8 mouse cellular contexts compared by ENCODE assay signal in the genomic region with DNA sequence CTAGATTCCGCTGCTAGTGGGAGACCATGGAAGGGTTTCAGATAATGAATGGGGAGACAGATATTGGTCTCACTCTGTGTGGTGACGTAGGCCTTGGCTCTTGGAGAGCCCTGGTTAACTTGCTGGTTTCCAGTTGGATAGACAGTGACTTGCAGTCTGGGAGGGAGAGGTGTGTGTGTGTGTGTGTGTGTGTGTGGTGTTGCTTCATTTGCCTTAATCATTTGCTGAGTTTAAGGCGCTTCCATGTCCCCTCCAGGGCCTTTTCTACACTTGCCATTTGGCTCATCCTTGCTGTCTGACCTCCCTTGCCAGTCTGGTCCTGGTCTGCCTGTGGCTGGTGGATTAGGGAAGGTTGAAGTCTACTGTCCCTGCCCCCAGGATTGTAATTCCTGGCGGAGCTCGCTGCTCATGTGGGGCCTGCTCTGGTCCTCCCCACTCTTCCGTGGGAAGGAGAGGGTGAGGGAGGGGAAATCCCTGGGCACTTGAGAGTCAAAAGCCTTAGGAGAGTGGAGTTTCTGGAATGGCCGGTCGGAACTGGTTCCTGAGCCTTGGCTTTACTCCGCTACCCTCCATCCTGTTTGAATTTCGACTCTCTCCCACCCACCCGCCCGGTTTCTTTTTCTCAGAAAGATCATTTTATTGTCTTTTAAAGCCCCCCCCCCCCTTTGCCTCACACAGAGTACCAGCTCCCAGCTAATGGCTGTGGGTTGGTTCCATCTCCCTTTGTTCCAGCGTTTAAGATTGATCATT. TPM values are rescaled to one million over a fixed set of nuclear protein-coding genes. Genes with fewer than 3 reads are reported as not detected.
A peak's percentile ranks its signal among the peaks of the same experiment; 100 is the strongest.
DNase-seq lines count a peak whose midpoint lies in the region; ATAC-seq lines count a peak whose summit lies in the region.

No protein-coding gene starts in this region.

- peak overlapping the region; percentile 99 for H3K27ac ChIP-seq in embryonic facial prominence, embryonic 15.5 days (replicated peaks)
- peak overlapping the region; percentile 99 for H3K27ac ChIP-seq in hindbrain, embryonic 16.5 days (ENCODE audit: low read depth, low read length)
- H3K27ac ChIP-seq in liver, embryonic 12.5 days: peak overlapping the region; percentile 97
- H3K27ac ChIP-seq in neural tube, embryonic 14.5 days (ENCODE audit: low read depth, low read length): peak overlapping the region; percentile 48; the same call in 1 of the 2 replicates

- H3K4me2 ChIP-seq in embryonic facial prominence, embryonic 15.5 days (replicated peaks): peak overlapping the region; percentile 80
- H3K4me2 ChIP-seq in hindbrain, embryonic 16.5 days (ENCODE audit: low read length): peak overlapping the region; percentile 87
- peak overlapping the region; percentile 86 for H3K4me2 ChIP-seq in liver, embryonic 12.5 days
- H3K4me2 ChIP-seq in neural tube, embryonic 14.5 days (ENCODE audit: low read depth, low read length): peak overlapping the region; percentile 100

- peaks cover 73% of the 10 kb centered on the region for H3K4me1 ChIP-seq in megakaryocyte, embryonic 14.5 days
- H3K4me1 ChIP-seq in embryonic facial prominence, embryonic 15.5 days: peaks cover 70% of the 10 kb centered on the region
- H3K4me1 ChIP-seq in hindbrain, embryonic 16.5 days (ENCODE audit: control insufficient read depth, insufficient read depth, low read depth, low read length): peaks cover 61% of the 10 kb centered on the region
- H3K4me1 ChIP-seq in liver, embryonic 12.5 days: peaks cover 74% of the 10 kb centered on the region
- H3K4me1 ChIP-seq in neural tube, embryonic 14.5 days (ENCODE audit: control insufficient read depth, insufficient read depth, low read length): peaks cover 58% of the 10 kb centered on the region

- H3K9ac ChIP-seq in embryonic facial prominence, embryonic 15.5 days: peak overlapping the region; percentile 98
- peak overlapping the region; percentile 98 for H3K9ac ChIP-seq in hindbrain, embryonic 16.5 days (ENCODE audit: low read depth, low read length)
- peak overlapping the region; percentile 98 for H3K9ac ChIP-seq in liver, embryonic 12.5 days
- H3K9ac ChIP-seq in neural tube, embryonic 14.5 days (replicated peaks; ENCODE audit: low read depth, low read length): peak overlapping the region; percentile 100

- no peaks in the 10 kb centered on the region for H3K27me3 ChIP-seq in megakaryocyte, embryonic 14.5 days (replicated peaks)
- no peaks in the 10 kb centered on the region for H3K27me3 ChIP-seq in embryonic facial prominence, embryonic 15.5 days
- no peaks in the 10 kb centered on the region for H3K27me3 ChIP-seq in hindbrain, embryonic 16.5 days (replicated peaks; ENCODE audit: control insufficient read depth, insufficient read depth, low read length)
- no peaks in the 10 kb centered on the region for H3K27me3 ChIP-seq in liver, embryonic 12.5 days (replicated peaks)
- no peaks in the 10 kb centered on the region for H3K27me3 ChIP-seq in neural tube, embryonic 14.5 days (ENCODE audit: control insufficient read depth, insufficient read depth, low read length)

- DNase-seq in thymus, postnatal 10 days (ENCODE audit: low spot score in 2 of 2): no peak
- no peak for DNase-seq in spleen, postnatal 14 days (ENCODE audit: low spot score in 2 of 2)

- H3K4me3 ChIP-seq in megakaryocyte, embryonic 14.5 days (replicated peaks): peak overlapping the region; percentile 97
- peak overlapping the region; percentile 77 for H3K4me3 ChIP-seq in embryonic facial prominence, embryonic 15.5 days (replicated peaks)
- H3K4me3 ChIP-seq in hindbrain, embryonic 16.5 days (ENCODE audit: low read length): peak overlapping the region; percentile 77
- peak overlapping the region; percentile 92 for H3K4me3 ChIP-seq in liver, embryonic 12.5 days
- H3K4me3 ChIP-seq in neural tube, embryonic 14.5 days (ENCODE audit: low read depth, low read length): peak overlapping the region; percentile 82

- no peaks in the 10 kb centered on the region for H3K9me3 ChIP-seq in megakaryocyte, embryonic 14.5 days
- no peaks in the 10 kb centered on the region for H3K9me3 ChIP-seq in embryonic facial prominence, embryonic 15.5 days (replicated peaks)
- H3K9me3 ChIP-seq in hindbrain, embryonic 16.5 days (ENCODE audit: control insufficient read depth, low read length): no peaks in the 10 kb centered on the region
- no peaks in the 10 kb centered on the region for H3K9me3 ChIP-seq in liver, embryonic 12.5 days (replicated peaks)
- no peaks in the 10 kb centered on the region for H3K9me3 ChIP-seq in neural tube, embryonic 14.5 days (ENCODE audit: control insufficient read depth, low read length)

- peaks cover 19% of the 10 kb centered on the region for H3K36me3 ChIP-seq in megakaryocyte, embryonic 14.5 days (replicated peaks; ENCODE audit: low read length)
- H3K36me3 ChIP-seq in embryonic facial prominence, embryonic 15.5 days: no peaks in the 10 kb centered on the region
- H3K36me3 ChIP-seq in hindbrain, embryonic 16.5 days (ENCODE audit: control insufficient read depth, insufficient read depth, low read length): no peaks in the 10 kb centered on the region
- H3K36me3 ChIP-seq in liver, embryonic 12.5 days: peaks cover 6% of the 10 kb centered on the region; the same call in 1 of the 2 replicates
- H3K36me3 ChIP-seq in neural tube, embryonic 14.5 days (ENCODE audit: control insufficient read depth, insufficient read depth, low read length): no peaks in the 10 kb centered on the region

- WGBS in embryonic facial prominence, embryonic 15.5 days: 5% methylated on average over 13 of the region's 13 CpGs
- WGBS in hindbrain, embryonic 16.5 days: 2% methylated on average over 13 of the region's 13 CpGs
- WGBS in liver, embryonic 12.5 days (ENCODE audit: insufficient replicate concordance): 25% methylated on average over 13 of the region's 13 CpGs
- WGBS in neural tube, embryonic 14.5 days: 3% methylated on average over 13 of the region's 13 CpGs

- ATAC-seq in megakaryocyte, adult 5-6 weeks (ENCODE audit: poor library complexity, severe bottlenecking): no peak
- no peak for ATAC-seq in embryonic facial prominence, embryonic 15.5 days (ENCODE audit: insufficient number of reproducible peaks, low FRiP score, low TSS enrichment, low read depth)
- ATAC-seq in hindbrain, embryonic 16.5 days: no peak
- peak; percentile 51 for ATAC-seq in liver, embryonic 12.5 days
- no peak for ATAC-seq in neural tube, embryonic 14.5 days (ENCODE audit: low read depth)

RNA-seq across cellular contexts. Expression of a gene that starts 2.3 kb away (rescaled TPM):
- 20.7 and 115 TPM in 2 replicates for polyA plus RNA-seq in megakaryocyte, embryonic 14.5 days (2012; ENCODE audit: insufficient read depth, low replicate concordance)
- total RNA-seq in megakaryocyte, adult 5-6 weeks (2015): 26.9 and 27.2 TPM in 2 replicates
- 11.5 and 13.9 TPM in 2 replicates for total RNA-seq in megakaryocyte, adult 5-6 weeks (2017)
- polyA plus RNA-seq in embryonic facial prominence, embryonic 15.5 days (2015; fragmentation: Nextera tagmentation; extraction: Ambion mirVana): 54.0 and 56.2 TPM in 2 replicates
- 49.7 and 66.2 TPM in 2 replicates for polyA plus RNA-seq in hindbrain, embryonic 16.5 days (2015; fragmentation: Nextera tagmentation; extraction: Ambion mirVana)
- 20.8 and 23.6 TPM in 2 replicates for polyA plus RNA-seq in liver, embryonic 12.5 days (2016; fragmentation: Nextera tagmentation; extraction: Ambion mirVana)
- polyA plus RNA-seq in neural tube, embryonic 14.5 days (2014; fragmentation: Nextera tagmentation; extraction: Ambion mirVana): 101 and 118 TPM in 2 replicates

RNA-seq across cellular contexts. Expression of a gene that starts 57.9 kb away (rescaled TPM):
- 3.3 and 17.4 TPM in 2 replicates for polyA plus RNA-seq in megakaryocyte, embryonic 14.5 days (2012; ENCODE audit: insufficient read depth, low replicate concordance)
- total RNA-seq in megakaryocyte, adult 5-6 weeks (2015): 0.14 and 0.33 TPM in 2 replicates
- total RNA-seq in megakaryocyte, adult 5-6 weeks (2017): 0.24 and 1.2 TPM in 2 replicates
- 9.4 and 10.0 TPM in 2 replicates for polyA plus RNA-seq in embryonic facial prominence, embryonic 15.5 days (2015; fragmentation: Nextera tagmentation; extraction: Ambion mirVana)
- polyA plus RNA-seq in hindbrain, embryonic 16.5 days (2015; fragmentation: Nextera tagmentation; extraction: Ambion mirVana): 31.1 and 33.2 TPM in 2 replicates
- 3.0 and 3.4 TPM in 2 replicates for polyA plus RNA-seq in liver, embryonic 12.5 days (2016; fragmentation: Nextera tagmentation; extraction: Ambion mirVana)
- polyA plus RNA-seq in neural tube, embryonic 14.5 days (2014; fragmentation: Nextera tagmentation; extraction: Ambion mirVana): 23.8 and 25.2 TPM in 2 replicates

Comparison
In these comparisons a context has a peak if more than half of its experiments do, and no peak if none do; other contexts are left out.
1. H3K27ac ChIP-seq: peak in every context shown above with its lines; median percentile 99 in embryonic facial prominence, embryonic 15.5 days; 99 in hindbrain, embryonic 16.5 days; 97 in liver, embryonic 12.5 days; 48 in neural tube, embryonic 14.5 days.